Mouse (Mus musculus): ENCODE data around the gene Spata20.

Gene Spata20

GRCm38 (mm10) chr11:94482738-94483137, 3.2 kb downstream of the Spata20 start:
- no peak for DNase-seq (ENCODE audit: low spot score)

- DNase-seq (ENCODE audit: low spot score): no peak
Observed at GRCm38 (mm10) chr11:94481963-94482362, 4.0 kb downstream of the Spata20 start.

- no peak for DNase-seq (ENCODE audit: low spot score)
Observed at GRCm38 (mm10) chr11:94480382-94480781, 5.6 kb downstream of the Spata20 start.

GRCm38 (mm10) chr11:94477651-94478050, 8.3 kb downstream of the Spata20 start:
- no peak for DNase-seq (ENCODE audit: low spot score)

- no peak for DNase-seq (ENCODE audit: low spot score)
Observed at GRCm38 (mm10) chr11:94475722-94476121, 10.3 kb downstream of the Spata20 start.

GRCm38 (mm10) chr11:94474544-94474910, 11.5 kb downstream of the Spata20 start:
- no peak for DNase-seq (ENCODE audit: low spot score)

- peak; percentile 88 for DNase-seq (ENCODE audit: low spot score)
Observed at GRCm38 (mm10) chr11:94473707-94474543, 12.1 kb downstream of the Spata20 start, which contains the start of gene Cacna1g. Gene Cacna1g (minus strand): TSS chr11:94474198.

- DNase-seq (ENCODE audit: low spot score): no peak
Observed at GRCm38 (mm10) chr11:94472916-94473706, 12.9 kb downstream of the Spata20 start.

GRCm38 (mm10) chr11:94472585-94472915, 13.4 kb downstream of the Spata20 start:
- no peak for DNase-seq (ENCODE audit: low spot score)

- DNase-seq (ENCODE audit: low spot score): no peak
Observed at GRCm38 (mm10) chr11:94471740-94472584, 14.0 kb downstream of the Spata20 start.

GRCm38 (mm10) chr11:94470391-94470790, 15.6 kb downstream of the Spata20 start:
- no peak for DNase-seq (ENCODE audit: low spot score)

GRCm38 (mm10) chr11:94469136-94470064, 16.6 kb downstream of the Spata20 start:
- DNase-seq (ENCODE audit: low spot score): no peak

- no peak for DNase-seq (ENCODE audit: low spot score)
Observed at GRCm38 (mm10) chr11:94468582-94469064, 17.4 kb downstream of the Spata20 start.

GRCm38 (mm10) chr11:94466333-94466855, 19.6 kb downstream of the Spata20 start:
- no peak for DNase-seq (ENCODE audit: low spot score)

GRCm38 (mm10) chr11:94464170-94464569, 21.8 kb downstream of the Spata20 start:
- no peak for DNase-seq (ENCODE audit: low spot score)

GRCm38 (mm10) chr11:94461856-94462255, 24.1 kb downstream of the Spata20 start:
- no peak for DNase-seq (ENCODE audit: low spot score)

GRCm38 (mm10) chr11:94457001-94457400, 29.0 kb downstream of the Spata20 start:
- no peak for DNase-seq (ENCODE audit: low spot score)

GRCm38 (mm10) chr11:94456347-94456746, 29.6 kb downstream of the Spata20 start:
- no peak for DNase-seq (ENCODE audit: low spot score)

GRCm38 (mm10) chr11:94455161-94455820, 30.7 kb downstream of the Spata20 start:
- DNase-seq (ENCODE audit: low spot score): no peak

GRCm38 (mm10) chr11:94454756-94455155, 31.2 kb downstream of the Spata20 start:
- no peak for DNase-seq (ENCODE audit: low spot score)
